Mouse (Mus musculus) myocyte (in vitro differentiated cells): ENCODE measurements around the gene Carnmt1.

ENCODE experiments used
- CEBPB ChIP-seq: IDR thresholded peaks from 2 replicates; pipeline ENCODE4 v1.6.1; 2011; ENCODE audit warnings: mild to moderate bottlenecking, moderate library complexity; ENCODE audit not compliant: poor library complexity, insufficient read depth, severe bottlenecking
- MAX ChIP-seq: IDR thresholded peaks from one replicate; pipeline ENCODE4 v1.6.1; 2011; ENCODE audit warnings: low read depth, mild to moderate bottlenecking, control low read depth
- POLR2A ChIP-seq: IDR thresholded peaks from one replicate; pipeline ENCODE4 v1.6.1; 2011; ENCODE audit warnings: low read depth, mild to moderate bottlenecking, control low read depth, moderate library complexity; ENCODE audit not compliant: insufficient read length
- TCF12 ChIP-seq: IDR thresholded peaks from one replicate; pipeline ENCODE4 v1.6.1; 2011; ENCODE audit warnings: mild to moderate bottlenecking, control low read depth; ENCODE audit not compliant: poor library complexity, insufficient read depth, severe bottlenecking
- USF1 ChIP-seq: IDR thresholded peaks from one replicate; pipeline ENCODE4 v1.6.1; 2011; ENCODE audit warnings: low read depth, mild to moderate bottlenecking, control low read depth, moderate library complexity

DNA sequence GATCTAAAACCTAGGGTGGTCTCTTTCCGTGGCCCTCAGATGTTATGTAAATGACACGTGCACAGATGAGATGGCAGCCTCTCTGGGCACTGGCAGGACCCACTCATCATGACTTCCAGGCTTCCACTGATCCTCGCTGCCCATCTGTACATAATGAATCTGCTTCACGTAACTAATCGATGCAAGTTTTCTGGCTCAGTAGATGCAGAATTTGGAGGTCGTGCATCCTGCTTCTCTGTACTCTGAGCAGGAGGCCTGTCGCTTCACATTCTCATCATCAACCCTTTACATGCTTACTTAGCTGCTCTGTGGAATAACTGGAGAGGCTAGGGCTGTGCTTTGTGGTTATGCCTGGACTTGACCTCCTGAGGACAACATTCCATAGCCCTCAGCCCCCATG is 3.6 kb upstream of the Carnmt1 start:
- TF ChIP-seq POLR2A (no peak), TCF12 (no peak), USF1 (no peak), MAX (no peak), CEBPB (no peak)
